Mouse (Mus musculus) myocyte (in vitro differentiated cells): ENCODE data around the gene Gys1.

Source experiments
- CEBPB ChIP-seq: IDR thresholded peaks from 2 replicates; pipeline ENCODE4 v1.6.1; 2011; ENCODE audit warnings: mild to moderate bottlenecking, moderate library complexity; ENCODE audit not compliant: poor library complexity, insufficient read depth, severe bottlenecking
- E2F4 ChIP-seq: IDR thresholded peaks from one replicate; pipeline ENCODE4 v1.6.1; 2011; ENCODE audit warnings: mild to moderate bottlenecking, control low read depth, moderate library complexity; ENCODE audit not compliant: insufficient read depth
- MAX ChIP-seq: IDR thresholded peaks from one replicate; pipeline ENCODE4 v1.6.1; 2011; ENCODE audit warnings: low read depth, mild to moderate bottlenecking, control low read depth
- MYOD1 ChIP-seq, 3 experiments: IDR thresholded peaks; one replicate each; pipeline ENCODE4 v1.6.1; 2011; ENCODE audit warnings: control low read depth in 2 of 3, low read depth in 2 of 3, mild to moderate bottlenecking in 2 of 3, moderate library complexity in 1 of 3; ENCODE audit not compliant: insufficient read length in 2 of 3, control insufficient read depth in 1 of 3
- MYOG ChIP-seq, 3 experiments: IDR thresholded peaks; one replicate each; pipeline ENCODE4 v1.6.1; 2011; ENCODE audit warnings: control low read depth in 2 of 3, low read depth in 2 of 3, mild to moderate bottlenecking in 2 of 3; ENCODE audit not compliant: insufficient read length in 2 of 3, control insufficient read depth in 1 of 3, insufficient read depth in 1 of 3
- POLR2A ChIP-seq: IDR thresholded peaks from one replicate; pipeline ENCODE4 v1.6.1; 2011; ENCODE audit warnings: low read depth, mild to moderate bottlenecking, control low read depth, moderate library complexity; ENCODE audit not compliant: insufficient read length
- POLR2AphosphoS2 ChIP-seq: IDR thresholded peaks from one replicate; pipeline ENCODE4 v1.6.1; 2011; ENCODE audit warnings: low read depth, control low read depth; ENCODE audit not compliant: insufficient read length
- SRF ChIP-seq: IDR thresholded peaks from one replicate; pipeline ENCODE4 v1.6.1; 2011; ENCODE audit warnings: low read depth; ENCODE audit not compliant: control insufficient read depth, insufficient read length
- TCF12 ChIP-seq: IDR thresholded peaks from one replicate; pipeline ENCODE4 v1.6.1; 2011; ENCODE audit warnings: mild to moderate bottlenecking, control low read depth; ENCODE audit not compliant: poor library complexity, insufficient read depth, severe bottlenecking
- USF1 ChIP-seq: IDR thresholded peaks from one replicate; pipeline ENCODE4 v1.6.1; 2011; ENCODE audit warnings: low read depth, mild to moderate bottlenecking, control low read depth, moderate library complexity

DNA sequence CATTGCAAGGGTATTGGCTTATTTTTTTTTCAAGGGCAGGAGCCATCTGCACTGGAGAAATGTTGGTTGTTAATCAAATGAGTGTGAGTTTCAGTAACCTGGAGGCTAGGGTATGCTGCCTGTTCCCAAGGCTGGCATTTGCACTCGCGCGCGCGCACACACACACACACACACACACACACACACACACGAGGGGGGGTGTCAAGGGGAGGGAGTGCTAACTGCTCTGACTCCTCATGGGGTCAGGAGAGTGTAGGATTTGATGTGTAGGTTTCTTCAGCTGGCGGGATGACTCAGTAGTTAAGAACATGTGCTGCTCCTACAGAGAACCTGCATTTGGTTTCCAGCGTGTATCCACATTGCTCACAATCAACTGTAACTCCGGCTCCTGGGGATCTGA is 56.2 kb downstream of the Gys1 start:
- TF ChIP-seq POLR2A (no peak), MYOD1 (IDR thresholded peaks at IDR 0.05; ENCODE audit: control insufficient read depth in 1 of 3, insufficient read length in 2 of 3, low read depth in 2 of 3) (no peak), MAX (no peak), SRF (no peak), USF1 (no peak), TCF12 (no peak), CEBPB (no peak), POLR2AphosphoS2 (no peak), E2F4 (no peak), MYOG (IDR thresholded peaks at IDR 0.05; ENCODE audit: control insufficient read depth in 1 of 3, insufficient read depth in 1 of 3, insufficient read length in 2 of 3, low read depth in 2 of 3) (no peak)
